Mouse (Mus musculus) brain, embryonic 14.5 days (tissue): ENCODE measurements at regions not wholly inside any gene's neighbourhood (a gene's known extent, or its start where the extent isn't known, plus 50 kb on each side); places are given as distances from the start of the nearest gene placed in this dataset.

ENCODE experiments used
- DNase-seq: peaks from one replicate; pipeline ENCODE4 v3.0.0-alpha.2; 2011; ENCODE audit warnings: low read depth
- CTCF ChIP-seq: fragments of 200-500 bp; IDR thresholded peaks from 2 replicates; pipeline ENCODE4 v1.5.1; 2012; ENCODE audit warnings: inconsistent platforms, mild to moderate bottlenecking, moderate library complexity, borderline replicate concordance; ENCODE audit not compliant: insufficient read depth, insufficient read length; ENCODE audit errors: extremely low read depth
- POLR2A ChIP-seq: fragments of 200-500 bp; IDR thresholded peaks from 2 replicates; pipeline ENCODE4 v1.6.1; 2012; ENCODE audit warnings: mild to moderate bottlenecking, inconsistent platforms, borderline replicate concordance; ENCODE audit not compliant: poor library complexity, insufficient read depth, insufficient read length, severe bottlenecking; ENCODE audit errors: extremely low read depth

DNA sequence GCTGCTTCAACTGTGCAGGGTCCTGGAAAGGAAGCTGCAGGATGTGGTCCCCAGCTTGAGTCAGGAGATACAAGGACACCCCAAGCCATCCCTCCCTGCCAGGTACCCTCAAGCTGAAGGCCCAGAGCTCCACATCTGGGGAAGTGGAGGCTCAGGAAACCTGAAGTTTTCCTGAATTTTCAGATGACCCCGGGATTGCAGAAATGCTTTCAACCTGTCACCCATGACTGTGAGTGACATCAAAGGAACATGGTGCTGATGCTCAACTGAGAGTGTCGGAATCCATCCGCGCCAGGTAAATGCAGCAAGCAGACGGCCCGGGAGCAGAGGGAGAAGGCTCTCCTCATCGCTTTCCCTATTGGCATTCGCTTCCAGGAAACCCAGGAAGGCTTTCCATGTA is 267.6 kb upstream of the Zfp637 start:
- no peak for TF ChIP-seq POLR2A
- DNase-seq, result no peak

GRCm38 (mm10) chr6:117574146-117574545 is 266.8 kb upstream of the Zfp637 start:
- peak; percentile 11 for DNase-seq
- no peak for TF ChIP-seq POLR2A
- no peak for TF ChIP-seq CTCF

DNA sequence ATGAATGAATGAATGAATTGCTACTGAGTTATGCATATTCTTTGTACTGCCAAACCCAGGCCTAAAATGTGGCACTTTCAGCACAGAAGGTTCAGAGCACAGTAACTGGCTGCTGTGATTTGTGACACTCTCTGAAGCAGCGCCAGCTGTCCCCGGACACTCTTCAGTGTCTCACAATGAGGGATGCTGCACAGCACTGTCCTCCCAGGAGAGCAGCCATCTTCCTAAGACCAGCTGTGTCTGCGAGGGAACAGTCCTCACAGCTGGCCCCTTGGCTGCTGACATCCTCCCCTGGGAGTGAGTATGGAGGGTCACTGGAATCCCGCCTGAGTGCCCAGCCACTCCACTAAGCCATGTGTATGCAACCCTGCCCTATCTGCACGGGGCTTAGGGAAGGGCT is 265.9 kb upstream of the Zfp637 start:
- DNase-seq, result no peak

DNA sequence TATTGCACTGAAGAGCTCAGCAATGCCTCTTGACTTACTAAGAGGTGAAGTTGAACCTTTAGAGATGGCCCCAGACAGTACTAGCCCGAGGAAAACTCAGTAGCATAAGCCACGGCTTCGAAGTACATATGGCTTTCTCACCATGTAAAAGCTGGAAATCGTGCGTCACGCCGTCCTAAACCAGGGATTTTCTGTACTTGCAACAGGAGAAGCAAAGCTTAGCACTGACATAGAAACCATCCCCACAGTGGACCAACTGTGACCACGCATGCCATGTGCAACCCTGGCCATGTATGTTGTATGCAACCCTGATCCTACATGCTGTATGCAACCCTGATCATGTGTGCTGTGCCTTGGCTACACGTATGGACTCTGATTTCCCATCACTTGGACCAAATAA is 265.0 kb upstream of the Zfp637 start:
- no peak for TF ChIP-seq CTCF
- TF ChIP-seq POLR2A, result no peak
- no peak for DNase-seq

More for the DNA sequence above, 265.9 kb upstream of the Zfp637 start:
- no peak for TF ChIP-seq CTCF
- no peak for TF ChIP-seq POLR2A

DNA sequence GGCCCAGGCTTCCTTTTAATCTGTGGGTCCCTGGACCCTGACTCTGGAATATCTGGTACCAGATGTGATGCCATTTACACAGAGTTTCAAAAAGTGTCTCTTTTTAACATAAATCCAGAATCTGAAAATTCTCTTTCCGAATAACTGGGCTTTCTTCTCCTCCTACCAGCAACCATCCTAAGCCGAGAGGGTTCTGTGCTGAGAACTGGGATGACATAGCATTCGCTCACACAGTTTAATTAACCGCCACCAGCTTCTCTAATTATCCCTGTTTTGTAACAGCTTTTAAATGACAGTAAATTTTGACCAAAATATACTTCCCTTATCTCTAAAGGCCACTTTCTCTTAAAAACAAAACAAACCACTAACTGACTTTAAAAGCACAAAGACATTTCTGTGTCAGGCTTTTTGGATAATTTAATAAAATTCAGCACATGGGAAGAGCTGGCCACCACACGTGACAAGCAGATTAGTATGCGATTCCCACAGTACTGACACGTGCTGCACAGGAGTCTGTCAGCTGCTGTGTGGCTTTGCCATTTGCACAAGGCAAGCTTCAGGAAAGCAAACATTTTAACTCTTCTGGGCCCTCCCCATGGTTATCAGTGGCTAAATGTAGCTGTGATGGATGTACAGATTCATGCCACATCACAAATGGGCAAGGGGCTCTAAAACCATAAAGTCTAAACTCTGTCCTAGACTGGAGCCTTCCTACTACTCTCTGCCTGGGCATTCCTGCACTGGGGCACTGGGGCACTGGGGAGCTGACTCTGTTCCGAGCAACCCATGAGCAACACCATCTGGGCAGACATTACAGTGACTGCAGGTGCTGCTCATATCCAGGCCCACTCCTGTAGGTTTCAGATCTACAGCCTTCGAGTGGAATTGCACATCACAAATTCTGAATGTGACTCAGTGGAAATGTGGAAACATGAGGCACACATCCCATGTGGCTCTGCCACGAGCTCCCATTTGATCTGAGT is 263.1 kb upstream of the Zfp637 start:
- TF ChIP-seq POLR2A, result no peak
- no peak for TF ChIP-seq CTCF
- DNase-seq, result peak; percentile 68

DNA sequence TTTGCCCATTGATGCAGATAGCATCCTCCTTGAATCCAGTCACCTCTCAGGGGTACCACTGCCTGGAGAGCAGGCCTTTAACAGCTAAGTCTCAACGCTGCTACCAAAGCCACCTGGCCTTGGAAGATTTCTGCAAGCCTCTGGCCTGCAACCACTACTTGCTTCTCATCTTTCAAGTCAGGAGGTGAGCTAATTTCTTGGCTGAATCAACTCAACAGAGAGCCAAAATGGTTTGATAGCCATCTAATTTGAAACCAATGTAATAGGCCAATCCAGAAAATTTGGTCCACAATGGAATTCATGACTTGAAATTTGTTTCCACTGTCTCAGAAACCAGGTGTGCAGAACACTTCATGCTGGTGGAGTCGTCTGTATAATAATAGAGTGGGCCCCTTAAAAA is 260.0 kb upstream of the Zfp637 start:
- no peak for TF ChIP-seq CTCF
- no peak for TF ChIP-seq POLR2A

DNA sequence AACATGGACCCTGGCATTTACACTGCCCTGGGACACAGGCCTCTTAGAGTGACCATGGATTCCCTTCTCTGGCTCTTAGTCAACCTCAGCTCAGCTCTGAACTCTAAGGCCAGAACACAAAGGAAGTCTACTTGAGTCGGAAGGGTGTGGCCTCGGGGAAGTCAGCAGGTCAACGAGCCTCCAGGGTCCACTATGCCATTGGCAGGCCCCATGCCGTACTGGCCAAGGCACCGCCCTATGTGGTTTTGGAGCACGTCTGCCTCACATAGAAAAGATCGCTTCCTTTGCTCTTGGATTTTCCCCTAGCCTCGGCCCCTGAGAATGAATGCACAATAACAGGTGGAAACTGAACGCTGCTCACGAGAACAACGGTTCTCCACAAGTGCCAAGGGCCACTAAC is 257.9 kb upstream of the Zfp637 start:
- no peak for TF ChIP-seq POLR2A
- TF ChIP-seq CTCF, result no peak
- no peak for DNase-seq

More for the DNA sequence above, 260.0 kb upstream of the Zfp637 start:
- DNase-seq, result no peak

- TF ChIP-seq CTCF (no peak), POLR2A (no peak)
- DNase-seq, result no peak
Observed at GRCm38 (mm10) chr6:117584563-117584962, 256.4 kb upstream of the Zfp637 start.

DNA sequence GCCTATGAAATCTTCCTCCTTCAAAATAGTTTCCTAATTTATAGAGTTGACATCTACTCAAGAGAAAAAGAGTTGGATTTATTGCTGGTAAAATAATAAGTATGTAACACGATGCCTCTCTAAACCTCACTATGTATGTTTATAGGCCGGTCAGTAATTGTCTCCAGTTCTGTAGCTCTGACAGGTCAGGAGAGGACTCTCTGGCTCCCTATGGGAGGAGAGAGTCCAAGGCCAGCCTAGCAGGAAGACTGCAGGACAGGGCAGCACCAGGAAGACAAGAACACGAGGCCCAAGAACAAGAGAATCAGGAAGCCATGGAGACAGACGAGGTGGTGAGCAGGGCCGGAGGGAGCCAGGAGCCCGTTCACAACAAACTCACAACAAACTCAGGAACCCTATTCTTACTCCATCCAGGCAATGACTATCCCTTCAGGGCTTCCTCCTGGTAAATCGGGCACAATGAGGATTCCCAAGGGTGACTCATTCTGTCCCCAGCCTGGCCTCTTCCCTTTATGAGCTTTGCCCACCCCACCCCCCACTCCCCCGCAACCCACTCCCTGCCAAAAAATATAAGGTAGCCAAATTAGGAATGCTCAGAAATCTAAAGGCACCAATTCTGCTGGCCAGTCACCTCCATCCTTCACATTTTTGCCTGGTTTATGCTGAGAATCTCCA is 244.7 kb upstream of the Zfp637 start:
- DNase-seq, result no peak
- TF ChIP-seq CTCF (no peak), POLR2A (no peak)

- DNase-seq, result no peak
Observed at GRCm38 (mm10) chr6:117604834-117605233, 236.1 kb upstream of the Zfp637 start.

GRCm38 (mm10) chr6:117605685-117606084 is 235.3 kb upstream of the Zfp637 start:
- TF ChIP-seq POLR2A (no peak), CTCF (no peak)

More at GRCm38 (mm10) chr6:117604834-117605233, 236.1 kb upstream of the Zfp637 start:
- TF ChIP-seq CTCF (no peak), POLR2A (no peak)

GRCm38 (mm10) chr6:117606211-117606610 is 234.8 kb upstream of the Zfp637 start:
- no peak for DNase-seq
- no peak for TF ChIP-seq POLR2A
- no peak for TF ChIP-seq CTCF

More at GRCm38 (mm10) chr6:117605685-117606084, 235.3 kb upstream of the Zfp637 start:
- DNase-seq, result no peak

DNA sequence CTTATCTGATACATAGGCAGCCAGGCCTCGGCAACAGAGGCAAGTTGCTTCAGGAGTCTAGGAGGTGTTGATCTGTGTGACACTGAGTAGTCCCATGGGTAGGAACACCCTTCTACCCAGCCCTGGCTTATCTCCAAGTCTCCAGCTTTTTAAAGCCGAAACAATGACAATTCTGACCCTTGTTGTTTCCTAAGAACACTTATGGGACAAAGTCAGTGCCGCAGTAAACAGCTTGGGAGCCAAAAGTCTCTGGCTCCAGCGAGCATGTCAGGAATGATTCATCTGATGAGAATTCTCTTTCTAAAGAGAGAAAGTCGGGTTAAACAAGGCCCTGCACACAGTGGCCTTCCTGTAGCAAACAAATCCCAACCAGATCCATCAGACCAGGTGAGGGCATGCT is 234.0 kb upstream of the Zfp637 start:
- TF ChIP-seq CTCF (no peak), POLR2A (no peak)
- no peak for DNase-seq

DNA sequence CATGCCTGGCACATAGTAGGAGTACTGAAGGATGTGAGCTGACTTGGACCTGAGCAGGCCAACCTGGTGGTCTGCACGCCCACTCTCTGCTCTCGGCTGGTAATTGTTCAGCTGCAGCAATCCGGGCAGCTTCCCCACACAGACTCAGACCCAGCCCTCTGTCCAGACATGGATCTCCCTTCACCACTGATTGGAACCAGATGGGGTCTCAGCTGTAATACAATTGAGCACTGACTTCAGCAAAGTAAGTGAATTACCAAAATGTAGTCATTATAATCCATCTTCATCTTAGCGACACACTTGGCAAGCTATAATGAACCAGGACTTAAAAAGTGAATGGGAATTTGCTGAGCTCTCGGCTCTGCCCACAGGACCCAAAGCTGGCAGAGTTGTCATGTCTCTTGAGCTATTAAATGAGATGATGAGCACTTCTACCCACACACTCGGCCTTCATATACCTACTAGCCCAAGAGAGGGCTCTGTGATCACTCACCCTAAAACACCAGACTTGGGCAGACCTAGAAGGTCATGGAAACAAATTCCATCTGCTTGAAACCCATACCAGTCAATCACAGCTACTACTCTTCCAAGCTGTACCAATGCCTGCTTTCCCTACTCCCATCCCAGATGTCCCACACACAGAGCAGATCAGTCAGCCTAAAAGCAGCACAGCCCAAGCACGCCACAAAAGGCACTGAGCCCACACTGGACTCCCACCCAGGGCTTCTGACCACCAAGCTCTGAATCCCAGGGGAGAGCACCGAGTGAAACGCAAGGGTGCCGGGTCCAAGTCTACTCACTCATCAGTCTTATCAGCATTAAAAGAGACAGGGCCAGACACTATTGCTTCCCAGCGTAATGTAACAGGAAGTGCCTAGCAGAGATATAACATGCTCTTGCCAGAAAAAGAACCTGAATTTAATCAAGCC is 231.2 kb upstream of the Zfp637 start:
- no peak for DNase-seq
- TF ChIP-seq POLR2A (no peak), CTCF (no peak)
